Mouse (Mus musculus) brain, embryonic 18.5 days (tissue): ENCODE data around the gene Aldh3b3.
A peak's percentile ranks its signal among the peaks of the same experiment; 100 is the strongest.
"Not testable (repeated sequence)": the region's sequence is repeated elsewhere in the genome, so short reads cannot be mapped to it uniquely, and the experiment has no call there.

Experiments used
- DNase-seq: peaks from one replicate; pipeline ENCODE4 v3.0.0-alpha.2; 2012; ENCODE audit warnings: low read depth, low spot score

Aldh3b3 gene

DNA sequence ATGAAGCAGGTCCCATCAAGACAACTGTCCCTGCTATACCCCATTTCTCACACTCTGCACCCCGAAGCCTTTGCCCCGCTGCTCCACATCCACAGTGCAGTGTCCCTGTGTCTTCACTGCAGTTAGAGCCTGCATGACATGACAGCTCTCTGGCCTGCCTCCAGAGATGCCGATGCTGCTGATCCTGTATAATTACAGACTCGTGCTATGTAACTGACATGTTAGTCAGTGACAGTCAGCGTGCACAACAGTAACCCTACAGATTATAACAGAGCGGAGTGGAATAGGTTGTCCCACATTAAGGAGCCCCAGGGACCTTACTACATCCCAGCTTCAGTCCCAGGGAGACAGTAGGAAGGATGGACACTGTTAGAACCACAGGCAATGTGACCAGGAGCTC lies 16.2 kb downstream of the Aldh3b3 start:
- DNase-seq = not testable (repeated sequence)

DNA sequence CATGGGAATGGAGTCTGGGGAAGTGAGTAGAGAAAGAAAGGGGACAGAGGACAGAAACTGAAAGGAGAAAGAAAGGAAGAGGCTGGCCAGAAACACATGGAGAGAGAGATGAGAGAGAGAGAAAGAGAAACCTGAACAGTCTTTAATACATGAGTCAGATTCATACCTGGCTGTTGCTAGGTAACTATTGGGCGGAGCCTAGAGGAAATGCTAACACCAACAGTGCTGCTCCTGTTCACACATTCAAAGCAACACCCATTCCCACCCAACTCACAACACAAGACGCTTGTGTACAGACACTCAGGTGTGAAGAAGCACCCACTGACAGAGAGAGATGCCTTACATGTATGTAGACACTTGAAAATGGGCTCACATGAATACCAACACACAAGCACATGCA lies 17.4 kb downstream of the Aldh3b3 start:
- no peak for DNase-seq

DNA sequence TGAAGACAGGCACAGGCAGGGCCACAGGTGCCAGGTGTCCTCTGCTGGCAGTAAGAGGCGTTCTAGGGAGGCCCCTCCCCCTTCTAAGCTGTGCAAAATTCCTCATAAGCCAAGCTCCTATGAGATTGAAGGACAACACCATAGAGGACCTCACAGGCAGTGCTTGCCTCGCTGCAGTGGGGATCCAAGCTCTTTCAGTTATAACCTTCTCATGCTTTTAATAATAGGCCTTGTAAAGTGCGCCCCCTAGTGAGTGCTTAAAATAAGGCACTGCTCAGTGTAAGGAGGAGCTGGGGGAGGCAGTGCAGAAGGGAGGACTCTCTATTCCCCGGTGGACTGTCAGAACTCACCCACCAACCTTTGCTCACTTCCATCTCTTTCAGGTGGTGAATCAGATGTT lies 21.9 kb downstream of the Aldh3b3 start:
- peak; percentile 42 for DNase-seq

DNA sequence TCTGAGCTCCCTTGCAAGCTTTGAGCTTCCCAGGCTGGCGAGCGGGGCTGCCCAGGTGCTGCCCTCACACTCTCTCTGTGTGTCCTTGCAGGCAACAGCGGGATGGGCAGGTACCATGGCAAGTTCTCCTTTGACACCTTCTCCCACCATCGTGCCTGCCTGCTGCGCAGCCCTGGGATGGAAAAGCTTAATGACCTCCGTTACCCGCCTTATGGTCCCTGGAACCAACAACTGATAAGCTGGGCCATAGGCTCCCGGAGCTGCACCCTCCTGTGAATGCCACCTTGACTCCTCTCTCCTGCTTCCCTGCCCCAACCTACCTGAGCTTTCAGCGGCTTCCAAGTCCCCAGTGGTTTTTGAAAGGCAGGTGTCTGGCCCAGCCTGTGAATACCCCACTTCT lies 22.5 kb downstream of the Aldh3b3 start:
- no peak for DNase-seq

DNA sequence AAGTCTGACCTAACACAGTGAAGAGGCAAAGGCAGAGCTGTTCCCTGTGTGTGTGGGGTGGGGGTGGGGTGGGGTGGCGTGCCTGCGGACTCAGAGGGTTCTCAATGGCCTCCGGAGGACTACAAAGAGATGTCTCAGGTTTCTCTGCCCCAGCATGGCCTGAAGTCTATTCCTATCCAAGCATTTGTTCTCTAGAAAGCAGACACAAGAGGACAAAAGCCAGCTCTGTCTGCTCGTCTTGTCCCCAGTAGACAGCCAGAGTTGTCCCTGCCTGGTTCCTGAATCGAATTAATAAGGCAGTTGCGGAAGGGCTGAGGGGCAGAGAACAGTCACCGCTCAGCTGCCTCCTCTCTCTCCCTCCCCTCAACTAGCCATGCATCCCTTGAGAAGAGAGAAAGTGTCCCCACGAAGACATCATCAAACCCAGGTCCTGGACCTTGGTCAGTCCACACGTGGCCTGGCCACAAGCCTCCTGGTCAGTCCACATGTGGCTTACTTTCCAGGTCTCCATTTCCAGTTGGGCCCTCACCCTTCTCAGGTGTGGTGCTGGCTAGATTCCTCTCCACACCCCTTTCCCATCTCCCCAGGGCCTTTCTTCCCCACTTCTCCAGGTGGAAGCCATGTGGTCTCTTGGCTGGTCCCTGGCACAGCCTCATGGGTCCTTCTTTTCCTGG lies 25.2 kb downstream of the Aldh3b3 start:
- DNase-seq = no peak

DNA sequence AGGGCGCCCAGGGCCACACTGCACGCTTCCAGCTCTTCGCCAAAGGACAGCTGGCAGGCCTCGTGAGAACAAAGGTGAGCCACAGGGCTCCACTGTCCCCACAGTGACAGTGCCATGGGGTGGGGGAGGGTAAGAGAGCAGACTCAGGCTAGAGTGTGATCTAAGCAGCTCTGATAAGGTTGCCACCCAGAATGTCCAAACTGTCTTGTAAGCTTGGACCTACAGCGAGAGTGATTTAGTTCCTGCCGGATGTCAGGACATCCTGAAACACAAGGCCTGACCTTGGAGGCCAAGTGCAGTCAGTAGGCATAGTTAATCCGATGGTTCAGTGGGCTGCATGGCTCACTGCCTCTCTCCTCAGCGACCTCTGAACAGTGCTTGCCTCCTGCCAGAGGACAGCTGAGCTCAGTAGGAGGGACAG lies 26.8 kb downstream of the Aldh3b3 start:
- DNase-seq = no peak

DNA sequence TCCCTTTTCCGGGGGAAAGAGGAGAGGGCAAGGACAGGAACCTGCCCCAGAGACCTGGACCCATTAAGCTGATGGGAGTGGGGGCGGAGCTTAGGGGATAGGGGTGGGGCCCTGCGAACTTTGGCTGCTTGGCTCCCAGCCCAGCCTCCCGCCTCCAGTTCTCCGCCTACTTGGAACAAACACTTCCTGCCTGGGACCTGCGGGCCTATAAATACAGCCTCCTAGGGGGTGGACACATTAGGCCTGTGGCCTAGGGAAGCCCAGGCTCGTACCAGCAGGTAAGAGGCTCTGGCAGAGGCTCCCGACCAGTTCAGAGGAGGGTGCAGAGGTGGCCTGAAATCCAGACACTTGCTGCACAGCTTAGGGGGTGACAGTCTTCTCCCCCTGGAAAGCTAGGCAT lies 27.9 kb downstream of the Aldh3b3 start, which contains the start of gene Acy3:
Gene Acy3, plus strand, starts transcription at position 237 of the 400 bp plus-strand sequence.
- DNase-seq = no peak

DNA sequence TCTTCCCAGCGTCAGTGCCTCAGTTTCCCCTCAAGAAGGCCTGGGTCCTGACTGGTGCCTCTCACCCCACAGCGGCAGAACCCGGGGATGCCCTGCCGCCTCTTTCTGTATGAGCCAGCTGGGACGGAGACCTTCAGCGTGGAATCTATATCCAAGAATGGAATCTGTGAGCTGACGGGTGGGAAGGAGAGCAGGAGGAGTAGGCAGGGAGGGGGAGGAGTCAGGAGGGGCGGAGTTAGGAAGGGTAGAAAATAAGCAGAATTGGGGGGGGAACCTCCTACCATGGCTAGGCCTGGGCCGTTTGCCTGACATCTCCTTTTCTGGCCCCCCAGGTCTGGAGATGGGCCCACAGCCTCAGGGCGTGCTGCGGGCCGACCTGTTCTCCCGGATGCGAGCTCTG lies 29.6 kb downstream of the Aldh3b3 start:
- DNase-seq = no peak

DNA sequence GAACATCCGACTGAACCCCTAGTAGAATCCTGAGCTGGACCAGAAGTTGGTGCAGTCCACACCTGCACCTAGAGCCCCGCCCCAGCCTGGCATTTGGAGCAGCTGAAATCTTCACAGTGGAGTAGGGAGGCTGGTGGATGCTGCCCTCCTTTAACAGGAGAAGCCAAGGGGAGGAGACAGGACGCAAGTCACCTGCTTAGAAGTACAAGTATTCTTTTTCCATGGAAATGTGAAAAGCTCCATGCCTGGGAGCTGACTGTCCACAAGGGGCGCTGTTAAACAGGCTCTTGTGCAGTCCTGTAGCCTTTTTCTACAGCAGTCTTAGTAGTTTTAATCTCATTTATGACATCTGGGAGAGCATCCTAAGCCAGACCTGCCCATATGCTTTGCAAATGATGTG lies 30.3 kb downstream of the Aldh3b3 start:
- no peak for DNase-seq

DNA sequence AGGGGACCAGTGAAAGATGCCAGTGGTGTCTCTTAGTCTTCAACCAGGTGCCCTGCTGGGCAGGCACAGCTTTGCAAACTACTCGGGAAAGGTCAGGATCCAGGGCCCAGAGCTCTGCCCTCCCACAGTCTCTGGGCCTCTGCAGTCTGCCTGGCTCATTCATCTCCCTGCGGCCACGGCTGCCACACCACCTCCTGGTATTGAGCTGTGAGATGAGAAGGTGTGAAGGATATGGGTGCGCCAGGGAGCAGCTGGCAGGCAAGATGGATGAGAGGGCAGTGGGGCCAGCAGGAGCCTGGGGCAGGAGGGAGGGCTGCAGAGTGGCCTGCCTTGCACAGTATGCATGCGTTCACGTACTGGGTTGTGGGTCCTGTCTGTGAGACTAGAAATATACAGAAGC lies 32.4 kb downstream of the Aldh3b3 start:
- DNase-seq = no peak

DNA sequence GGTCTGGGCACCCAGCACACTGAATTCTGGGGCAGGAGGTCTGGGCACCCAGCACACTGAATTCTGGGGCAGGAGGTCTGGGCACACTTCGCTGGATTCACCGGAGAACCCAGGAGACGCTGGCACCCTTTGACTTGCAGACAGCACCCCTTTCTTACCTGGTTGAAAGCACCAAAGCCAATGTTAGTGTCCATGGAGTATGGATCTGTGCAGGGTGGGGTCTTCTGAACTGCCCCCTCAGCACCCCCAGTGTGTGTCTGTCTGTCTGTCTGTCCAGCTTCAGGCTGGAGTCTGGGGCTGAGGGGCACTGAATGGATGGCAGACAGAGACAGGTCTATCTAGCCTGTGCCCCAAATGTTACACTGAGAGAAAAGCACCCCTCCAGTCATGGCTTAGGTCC lies 33.1 kb downstream of the Aldh3b3 start:
- DNase-seq = no peak

DNA sequence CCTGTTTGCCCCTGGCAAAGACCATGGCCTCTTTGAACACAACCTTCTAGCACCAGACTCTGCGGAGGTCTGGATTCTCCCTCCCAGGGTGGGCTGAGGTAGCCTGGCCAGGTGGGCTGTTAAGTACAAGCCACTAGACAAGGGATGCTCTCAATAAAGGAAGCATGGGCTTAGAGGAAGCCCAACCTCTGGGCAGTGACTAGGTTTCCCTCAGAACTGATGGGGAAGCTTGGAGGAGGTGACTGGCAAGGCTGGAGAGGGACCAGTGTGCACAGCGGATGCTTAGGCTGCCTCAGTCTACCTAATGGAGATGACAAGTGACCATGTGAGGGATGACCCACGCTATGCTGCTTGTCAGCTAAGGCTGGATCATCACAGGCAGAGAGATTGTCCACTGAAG lies 33.5 kb downstream of the Aldh3b3 start:
- no peak for DNase-seq

DNA sequence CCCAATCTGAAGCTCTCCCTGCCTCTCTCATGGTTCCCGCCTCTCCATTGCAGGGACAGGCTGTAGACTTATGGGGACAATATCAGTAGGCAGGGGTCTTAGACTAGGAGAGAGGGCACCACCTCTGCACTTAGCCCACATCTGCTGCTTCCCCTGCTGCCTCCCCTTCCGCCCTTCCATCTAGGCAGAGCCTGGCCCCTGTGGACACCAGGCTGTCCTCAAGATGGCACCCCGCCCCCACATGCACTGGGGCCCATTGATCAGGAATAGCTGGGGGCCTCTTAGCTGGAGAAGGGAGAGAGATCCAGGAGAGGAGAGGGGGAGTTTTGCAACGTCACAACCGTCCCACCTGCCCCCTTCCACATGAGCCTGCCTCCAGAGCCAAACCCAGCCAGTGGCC lies 34.0 kb downstream of the Aldh3b3 start, which contains the start of gene Tbx10:
Gene Tbx10, plus strand, starts transcription at position 337 of the 400 bp plus-strand sequence.
- DNase-seq = no peak

DNA sequence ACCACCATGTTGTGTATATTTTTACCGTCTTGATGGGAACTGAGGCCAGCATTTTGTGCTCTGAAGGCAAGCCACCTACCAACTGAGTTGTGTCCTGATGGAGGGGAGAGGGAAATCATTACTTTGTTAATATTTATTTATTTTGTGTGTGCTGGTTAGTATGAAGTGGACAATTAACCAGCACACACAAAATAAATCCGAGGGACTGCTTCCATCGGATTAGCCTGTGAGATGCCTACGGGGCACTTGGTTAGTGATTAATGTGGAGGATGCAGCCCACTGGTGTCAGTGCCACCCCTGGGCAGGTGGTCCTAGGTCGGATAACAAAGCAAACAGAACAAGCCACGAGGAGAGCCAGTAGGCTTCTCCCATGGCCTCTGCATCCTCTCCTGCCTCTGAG lies 36.5 kb downstream of the Aldh3b3 start:
- DNase-seq = no peak

DNA sequence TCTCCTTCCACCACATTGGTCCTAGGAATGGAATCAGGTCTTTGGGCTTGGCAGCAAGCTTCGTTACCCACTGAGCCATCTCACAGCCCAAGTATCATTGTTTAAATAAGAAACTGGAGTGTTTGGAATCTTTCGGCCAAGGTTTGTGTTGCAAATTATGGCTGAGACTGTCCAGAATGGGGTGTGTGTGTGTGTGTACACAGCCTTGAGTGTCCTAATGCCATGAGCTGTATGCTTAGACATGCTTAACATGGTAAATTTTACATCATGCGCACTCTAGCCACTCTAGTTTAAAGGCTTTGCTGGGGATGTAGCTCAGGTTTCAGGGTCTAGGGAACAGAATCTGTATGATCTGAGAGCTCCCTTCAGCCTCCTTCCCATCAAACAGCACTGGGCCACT lies 37.1 kb downstream of the Aldh3b3 start:
- DNase-seq = no peak

DNA sequence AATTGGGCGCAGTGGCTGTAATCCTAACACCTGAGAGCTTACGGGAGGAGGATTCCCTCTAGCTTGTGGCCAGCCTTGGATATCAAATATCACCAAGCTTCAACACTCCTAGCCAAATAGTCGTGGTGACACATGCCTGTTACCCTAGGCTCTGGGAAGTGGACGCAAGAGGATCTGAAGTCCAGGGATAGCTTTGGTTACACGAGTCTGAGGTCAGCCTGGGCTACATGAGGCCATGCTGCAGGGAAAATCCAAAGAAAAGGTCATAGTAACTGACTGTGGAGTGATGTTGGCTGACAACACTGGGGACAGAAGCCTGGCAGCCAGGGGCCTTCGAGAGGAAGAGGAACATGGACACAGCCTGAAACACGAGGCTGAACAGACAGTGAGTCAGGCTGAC lies 37.7 kb downstream of the Aldh3b3 start:
- DNase-seq = no peak

DNA sequence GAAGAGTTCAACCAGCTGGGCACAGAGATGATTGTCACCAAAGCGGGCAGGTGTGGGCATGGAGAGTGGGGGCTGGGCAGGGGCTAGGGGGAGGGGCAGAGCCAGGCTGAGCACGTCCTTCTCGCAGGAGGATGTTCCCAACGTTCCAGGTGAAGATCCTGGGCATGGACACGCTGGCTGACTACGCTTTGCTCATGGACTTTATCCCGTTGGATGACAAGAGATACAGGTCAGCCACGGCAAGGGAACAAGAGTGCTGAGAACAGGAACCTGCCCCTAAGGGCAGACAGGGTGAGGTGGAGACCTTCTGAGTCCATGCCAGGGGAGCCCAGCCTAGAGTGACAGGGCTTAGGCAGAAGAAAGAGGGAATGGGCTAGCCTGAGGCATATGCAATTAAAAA lies 38.3 kb downstream of the Aldh3b3 start:
- DNase-seq = no peak

DNA sequence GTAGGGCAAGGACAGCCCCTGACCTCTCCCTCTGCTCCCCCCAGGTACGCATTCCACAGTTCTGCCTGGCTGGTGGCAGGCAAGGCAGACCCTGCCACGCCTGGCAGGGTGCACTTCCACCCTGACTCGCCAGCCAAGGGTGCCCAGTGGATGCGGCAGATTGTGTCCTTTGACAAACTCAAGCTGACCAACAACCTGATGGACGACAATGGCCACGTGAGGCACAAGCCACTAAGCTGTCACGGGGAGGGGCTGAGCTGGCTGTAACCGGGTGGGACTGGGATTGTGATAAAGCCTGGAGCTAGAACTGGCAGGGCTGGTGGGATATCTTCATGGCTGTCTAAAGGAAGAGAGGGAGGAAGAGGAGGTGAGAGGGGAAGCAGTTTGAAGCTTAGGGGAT lies 38.8 kb downstream of the Aldh3b3 start:
- no peak for DNase-seq

DNA sequence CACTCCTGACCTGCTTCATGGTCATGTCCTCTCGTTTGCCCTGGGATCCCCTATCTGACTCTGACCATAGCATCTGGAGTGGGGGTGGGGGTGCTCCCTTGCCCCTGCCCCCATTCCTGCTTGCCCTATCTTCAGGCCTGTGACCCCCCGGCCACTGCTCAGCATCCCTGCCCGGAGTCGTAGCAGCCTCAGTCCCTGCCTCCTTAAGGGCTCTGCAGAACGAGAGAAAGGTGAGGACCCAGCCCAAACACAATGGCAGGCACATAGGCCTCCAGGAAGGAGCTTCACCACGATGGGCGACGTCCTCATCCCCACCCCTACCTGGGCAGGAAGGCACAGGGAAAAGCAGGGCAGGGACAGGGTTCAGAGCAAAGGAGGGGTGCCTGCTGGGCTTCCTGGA lies 39.9 kb downstream of the Aldh3b3 start:
- DNase-seq = no peak

DNA sequence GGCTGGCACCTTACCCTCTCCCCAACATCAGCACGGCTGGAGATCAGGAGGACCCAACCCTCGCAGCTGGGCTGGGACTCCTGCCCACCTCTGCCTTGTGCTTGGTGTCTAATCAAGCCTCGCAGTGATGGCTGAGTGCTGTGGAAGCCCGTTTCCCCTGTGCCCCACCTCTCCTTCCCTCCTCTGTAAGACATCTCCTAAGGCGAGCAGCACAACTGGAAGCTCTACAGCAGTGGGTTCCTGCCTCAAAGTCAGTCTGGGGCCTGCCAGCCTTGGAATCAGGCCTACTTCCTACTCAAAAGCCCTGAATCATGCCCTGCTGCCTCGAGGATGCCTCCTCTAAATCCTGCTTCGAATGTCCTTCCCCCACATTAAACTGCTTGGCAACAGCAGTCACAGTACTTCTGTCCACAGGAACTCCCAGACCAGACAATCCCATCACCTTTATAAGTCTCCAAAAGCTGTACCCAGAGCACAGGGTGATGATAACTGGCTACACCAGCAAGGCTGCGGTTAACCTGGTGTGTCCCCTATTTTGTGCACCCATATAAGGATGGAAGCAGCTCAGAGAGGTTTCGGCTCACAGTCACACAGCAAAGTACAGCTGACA lies 40.8 kb downstream of the Aldh3b3 start:
- no peak for DNase-seq

DNA sequence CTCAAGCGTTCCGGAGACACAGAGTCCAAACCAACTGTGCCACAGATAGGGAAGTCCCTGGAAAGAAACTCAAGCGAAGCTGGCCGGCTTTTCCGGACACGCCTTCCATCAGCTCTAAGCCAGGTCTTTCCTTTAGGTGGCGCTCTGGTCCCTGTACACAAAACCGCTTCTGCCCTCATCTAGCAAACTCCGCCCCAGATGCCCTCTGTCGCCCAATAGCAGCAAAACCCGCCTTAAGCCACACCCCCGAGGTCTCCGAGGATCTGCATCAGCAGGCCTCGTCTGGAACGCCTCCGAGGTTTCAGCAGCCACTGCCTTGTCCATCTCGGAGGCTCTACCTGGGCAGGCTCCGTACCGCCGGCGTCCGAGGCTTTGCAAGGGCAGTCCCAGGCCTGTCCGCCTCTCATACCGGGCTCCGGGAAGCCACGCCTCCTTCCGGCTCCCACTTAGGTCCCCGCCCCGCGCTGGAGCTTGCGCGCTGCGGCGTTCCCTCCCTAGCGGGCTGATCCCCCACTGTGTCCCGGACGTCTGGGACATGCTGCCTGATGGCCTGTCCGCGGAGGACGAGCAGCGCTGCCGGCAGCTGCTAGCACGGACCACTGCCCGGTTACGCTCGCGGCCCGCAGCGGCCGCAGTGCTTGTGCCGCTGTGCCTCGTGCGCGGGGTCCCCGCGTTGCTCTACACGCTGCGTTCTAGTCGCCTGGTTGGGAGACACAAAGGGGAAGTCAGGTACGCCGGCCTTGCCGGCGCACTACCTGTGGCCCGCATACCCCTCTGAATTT lies 41.9 kb downstream of the Aldh3b3 start, which contains the start of the genes Nudt8 and Gm49405:
Gene Nudt8, plus strand, starts transcription at position 462 of the 782 bp plus-strand sequence.
Gene Gm49405, plus strand, starts transcription at position 508 of the 782 bp plus-strand sequence.
- DNase-seq = peak; percentile 94

DNA sequence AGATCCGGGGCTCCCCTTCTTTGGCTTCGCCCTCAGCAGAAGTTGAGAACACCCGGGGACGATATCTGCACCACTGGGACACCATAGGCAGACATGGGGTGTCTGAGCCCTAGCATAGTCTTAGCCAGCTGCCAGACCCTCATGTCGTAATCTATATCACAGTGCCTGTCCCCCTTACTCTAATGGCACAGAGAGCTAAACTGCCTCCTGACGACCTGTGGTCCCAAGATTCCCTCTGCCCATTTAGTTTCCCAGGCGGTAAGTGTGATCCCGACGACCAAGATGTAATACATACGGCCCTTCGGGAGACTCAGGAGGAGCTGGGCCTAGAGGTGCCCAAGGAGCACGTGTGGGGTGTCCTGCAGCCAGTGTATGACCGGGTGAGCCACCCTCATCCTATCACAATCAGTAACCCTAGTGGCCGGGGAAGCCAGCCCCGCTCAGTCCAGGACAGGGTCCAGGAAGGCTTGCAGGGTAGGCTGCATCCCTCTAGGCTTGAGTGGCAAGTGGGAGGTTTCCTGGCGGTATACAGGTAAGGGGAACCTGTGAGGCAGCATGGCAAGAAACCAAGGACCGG lies 42.6 kb downstream of the Aldh3b3 start:
- no peak for DNase-seq
